Mouse (Mus musculus): ENCODE data around the gene Dynll2.
"Not testable (repeated sequence)": the region's sequence is repeated elsewhere in the genome, so short reads cannot be mapped to it uniquely, and the experiment has no call there.

Gene Dynll2

DNA sequence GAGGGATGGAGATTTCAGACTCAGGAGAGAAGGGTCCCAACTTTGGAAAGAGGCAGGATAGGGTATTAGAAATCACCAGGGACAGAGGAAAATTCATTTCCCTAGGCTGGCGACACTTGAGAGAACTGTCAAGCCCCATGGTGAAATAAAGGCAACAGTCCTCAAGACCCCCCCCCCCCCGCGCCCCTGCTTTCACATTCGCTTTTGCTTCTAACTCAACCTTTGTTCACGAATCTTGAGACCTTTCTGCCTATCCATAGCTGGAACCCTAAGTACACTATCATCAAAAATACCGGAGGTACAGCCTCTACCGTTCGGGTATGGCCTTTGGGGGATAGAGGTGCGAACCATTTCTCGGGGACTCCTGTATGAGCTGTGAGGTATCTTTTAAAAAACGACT lies 528 bp upstream of the Dynll2 start:
- no peak for DNase-seq (ENCODE audit: low read depth)

DNA sequence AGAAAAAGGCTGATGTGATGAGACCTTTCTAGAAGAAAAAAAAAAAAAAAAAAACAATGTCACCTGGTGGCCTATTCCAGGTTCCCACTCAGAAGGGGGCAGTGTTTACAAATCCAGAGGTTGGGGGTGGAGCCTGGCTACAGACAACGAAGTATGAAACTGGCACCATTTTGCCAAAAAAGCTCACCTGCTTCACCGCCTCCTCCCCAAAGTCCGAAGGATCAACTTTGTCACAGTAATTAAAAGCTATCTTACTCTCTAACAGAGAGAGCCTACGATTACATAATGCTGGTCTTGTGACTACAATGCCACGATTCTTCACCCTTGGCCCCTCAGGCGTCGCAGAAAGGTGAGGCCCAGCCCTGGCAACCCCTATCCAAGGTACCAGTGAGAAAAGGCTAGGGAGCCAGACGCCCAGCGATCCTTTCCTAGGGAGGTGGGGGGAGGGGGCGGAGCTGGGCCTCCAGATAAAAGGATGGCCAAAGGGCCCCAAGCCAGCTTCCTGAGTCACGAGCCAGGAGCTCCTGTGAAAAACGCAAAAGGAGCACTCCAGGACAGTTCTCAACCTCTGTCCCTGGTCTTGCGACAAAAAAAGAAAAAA lies 1.1 kb downstream of the Dynll2 start:
- peak; percentile 88 for DNase-seq (ENCODE audit: low read depth)

GRCm38 (mm10) chr11:87985643-87986042 lies 1.7 kb downstream of the Dynll2 start:
- DNase-seq (ENCODE audit: low read depth): no peak

- no peak for DNase-seq (ENCODE audit: low read depth)
These were observed 2.8 kb downstream of the Dynll2 start for GRCm38 (mm10) chr11:87984571-87984970.

DNA sequence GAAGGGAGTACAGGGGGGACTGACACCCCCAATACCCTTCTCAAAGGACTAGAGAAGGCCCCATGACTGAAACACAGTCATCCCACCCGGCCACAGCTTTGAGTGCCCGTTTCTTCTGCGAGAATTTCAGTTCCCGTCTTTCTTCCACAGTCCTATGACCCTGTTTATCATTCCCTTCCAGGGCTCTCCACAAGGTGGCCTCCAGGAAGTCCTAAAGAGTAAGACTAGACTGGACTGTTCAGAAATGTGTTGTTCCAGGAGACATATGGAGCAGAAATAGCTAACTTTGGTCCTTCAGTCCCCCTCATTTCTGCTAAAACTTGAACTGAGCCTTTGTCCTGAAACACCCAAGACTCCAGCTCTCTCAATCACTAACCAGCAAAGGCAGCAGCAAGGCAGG lies 8.4 kb downstream of the Dynll2 start:
- DNase-seq (ENCODE audit: low read depth): peak; percentile 34

DNA sequence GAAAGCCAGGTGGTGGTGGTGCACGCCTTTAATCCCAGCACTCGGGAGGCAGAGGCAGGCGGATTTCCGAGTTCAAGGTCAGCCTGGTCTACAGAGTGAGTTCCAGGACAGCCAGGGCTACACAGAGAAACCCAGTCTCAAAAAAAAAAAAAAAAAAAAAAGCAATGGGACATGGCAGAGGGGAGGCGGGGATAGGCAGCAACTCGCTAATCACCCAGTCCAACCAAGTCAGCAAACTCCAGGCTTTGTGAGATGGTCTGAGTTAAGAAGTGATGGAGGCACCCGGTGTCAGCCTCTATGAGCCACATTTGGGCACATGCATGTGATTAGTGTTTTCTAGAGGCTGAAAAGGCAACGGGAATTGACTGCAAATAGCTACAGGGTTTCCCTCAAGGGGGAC lies 10.3 kb downstream of the Dynll2 start:
- not testable (repeated sequence) for DNase-seq (ENCODE audit: low read depth)

- DNase-seq (ENCODE audit: low read depth): peak; percentile 83
These were observed 12.7 kb downstream of the Dynll2 start for GRCm38 (mm10) chr11:87974477-87975181.

DNA sequence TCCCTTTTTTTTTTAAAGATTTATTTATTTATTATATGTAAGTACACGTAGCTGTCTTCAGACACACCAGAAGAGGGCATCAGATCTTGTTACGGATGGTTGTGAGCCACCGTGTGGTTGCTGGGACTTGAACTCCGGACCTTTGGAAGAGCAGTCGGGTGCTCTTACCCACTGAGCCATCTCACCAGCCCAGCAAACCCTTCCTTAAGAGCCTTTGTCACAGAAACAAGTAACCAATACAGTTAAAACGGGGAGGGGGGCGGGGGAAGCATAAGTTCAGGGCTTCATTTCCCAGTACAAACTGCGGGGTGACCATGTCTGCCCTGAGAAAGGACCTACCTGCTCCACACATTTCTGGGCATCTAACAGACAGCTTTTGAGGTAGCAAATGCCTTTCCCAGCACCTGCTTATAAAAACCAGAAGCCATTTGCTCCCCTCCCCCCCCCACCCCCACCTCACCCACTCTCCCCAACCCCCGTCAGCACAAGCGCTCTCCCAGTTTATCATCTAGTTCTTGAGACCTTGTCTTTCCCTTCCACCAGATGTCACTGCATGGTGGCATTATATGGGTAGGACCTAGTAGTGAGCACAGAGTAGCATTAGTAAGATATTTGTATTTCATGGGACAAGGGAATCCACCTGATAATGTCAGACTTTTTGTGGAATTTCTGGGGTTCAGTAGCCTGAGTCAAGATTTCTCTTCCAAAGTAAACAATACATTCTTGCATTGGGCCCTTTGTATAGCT lies 13.6 kb downstream of the Dynll2 start:
- DNase-seq (ENCODE audit: low read depth): peak; percentile 60

DNA sequence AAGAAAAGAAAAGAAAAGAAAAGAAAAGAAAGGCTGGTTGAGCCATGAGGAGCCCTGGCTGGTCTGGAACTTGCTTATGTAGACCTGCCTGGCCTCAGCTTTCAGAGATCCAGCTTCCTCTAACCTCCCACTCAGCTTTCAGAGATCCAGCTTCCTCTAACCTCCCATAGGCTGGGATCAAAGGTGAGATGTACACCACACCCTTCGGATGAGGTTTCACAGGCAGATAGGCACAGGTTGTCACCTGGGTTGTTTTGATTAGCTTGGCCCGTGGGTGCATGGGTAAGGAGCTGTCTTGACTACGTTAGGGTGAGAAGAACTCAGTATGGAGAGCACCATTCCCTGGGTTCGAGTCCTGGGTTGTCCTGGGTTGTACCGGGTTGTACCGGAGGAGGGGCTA lies 14.5 kb downstream of the Dynll2 start:
- DNase-seq (ENCODE audit: low read depth): no peak

DNA sequence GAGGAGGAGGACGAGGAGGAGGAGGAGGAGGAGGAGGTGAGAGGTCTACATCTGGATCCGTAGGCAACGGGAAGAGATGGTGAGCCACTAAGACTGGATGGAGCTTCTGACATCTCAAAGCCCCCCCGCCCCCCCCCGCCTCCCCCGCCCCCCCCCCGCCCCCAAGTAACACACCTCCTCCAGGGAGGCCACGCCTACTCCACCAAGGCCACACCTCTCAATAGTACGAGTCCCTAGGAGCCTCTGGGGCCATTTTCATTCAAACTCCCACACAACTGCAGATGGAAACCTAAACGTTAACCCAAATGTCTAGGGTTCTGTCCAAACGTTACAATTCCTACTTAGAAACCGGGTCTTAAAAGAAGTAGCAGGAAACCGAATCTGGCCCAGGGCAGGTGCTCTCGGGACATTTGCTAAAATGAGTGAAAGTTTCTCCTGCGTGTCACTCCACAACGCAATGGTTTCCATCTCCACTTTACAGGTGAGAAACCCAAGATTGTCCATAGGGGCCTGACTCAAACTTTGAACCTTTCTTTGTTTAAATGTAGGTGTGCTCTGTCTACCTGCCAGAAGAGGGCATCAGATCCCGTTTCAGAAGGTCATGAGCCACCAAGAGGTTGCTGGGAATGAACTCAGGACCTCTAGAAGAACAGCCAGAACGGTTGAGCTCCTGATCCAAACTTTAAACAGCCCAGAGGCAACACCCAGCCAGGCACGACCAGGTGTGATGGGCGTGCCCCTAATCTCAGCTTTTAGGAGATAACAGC lies 18.8 kb downstream of the Dynll2 start:
- peak; percentile 39 for DNase-seq (ENCODE audit: low read depth)

DNA sequence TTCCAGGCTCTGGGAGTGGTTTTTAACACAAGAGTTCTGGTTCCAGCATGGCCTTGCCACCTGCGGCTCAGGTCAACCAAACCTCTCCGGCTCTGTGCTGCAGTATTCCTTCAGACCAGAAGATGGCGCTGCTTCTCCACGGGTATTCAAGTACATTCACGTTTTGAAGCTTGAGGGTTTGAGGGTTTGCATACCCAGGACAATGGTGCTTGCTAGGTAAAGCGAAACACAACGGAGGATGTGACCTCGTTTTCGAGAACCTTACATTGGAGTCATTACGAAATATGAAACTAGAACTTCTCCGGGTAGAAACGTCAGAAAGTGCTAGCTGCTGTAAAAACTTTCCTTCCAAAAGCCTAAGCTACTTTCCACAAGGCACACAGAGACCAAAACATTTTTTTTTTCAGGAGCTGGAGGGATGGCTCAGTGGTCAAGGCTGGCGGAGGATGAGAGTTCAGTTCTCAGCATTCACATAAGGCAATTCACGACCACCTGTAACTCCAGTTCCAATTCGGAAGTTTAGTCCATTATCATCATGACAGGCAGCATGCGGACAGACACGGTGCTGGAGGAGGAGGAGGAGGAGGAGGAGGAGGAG lies 19.5 kb downstream of the Dynll2 start:
- DNase-seq (ENCODE audit: low read depth): peak; percentile 91

DNA sequence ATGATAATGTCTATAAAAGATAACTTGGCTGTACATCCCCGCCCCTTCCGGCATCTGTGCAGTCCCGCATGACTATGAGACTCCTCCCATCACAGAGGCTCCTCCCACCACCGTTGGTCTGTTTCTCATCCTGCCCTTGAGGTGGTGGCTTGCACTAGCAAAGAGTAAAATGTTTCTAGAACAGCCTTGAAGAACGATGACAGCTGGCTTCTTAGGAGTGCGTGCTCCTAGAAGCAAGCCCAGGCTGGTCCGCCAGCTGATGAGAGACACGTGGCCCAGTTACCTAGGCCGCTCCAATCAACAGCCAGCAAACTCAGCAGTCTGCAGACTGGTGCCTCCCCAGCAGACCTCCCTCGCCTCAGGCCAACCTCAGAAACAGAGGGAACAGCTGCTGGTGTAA lies 21.1 kb downstream of the Dynll2 start:
- peak; percentile 21 for DNase-seq (ENCODE audit: low read depth)

DNA sequence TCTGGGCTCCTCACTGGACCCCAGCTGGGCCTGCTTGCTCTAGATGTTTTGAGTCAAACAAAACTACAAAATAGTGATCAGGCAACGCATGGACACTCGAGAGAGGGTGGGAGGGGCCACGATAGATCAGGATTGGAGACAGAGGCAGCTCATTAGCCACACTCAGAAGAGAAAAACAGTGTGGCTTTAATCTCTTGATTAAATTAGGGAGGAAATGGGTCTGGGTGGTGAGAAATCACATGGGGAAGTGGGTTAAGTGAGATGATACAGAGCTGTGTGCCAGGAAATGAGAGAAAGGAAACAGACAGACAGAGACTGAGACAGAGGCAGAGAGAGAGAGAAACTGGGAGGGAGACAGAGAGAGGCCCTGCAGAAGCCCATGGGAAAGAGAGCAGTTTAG lies 22.0 kb downstream of the Dynll2 start:
- DNase-seq (ENCODE audit: low read depth): no peak

GRCm38 (mm10) chr11:87957066-87957465 lies 30.3 kb downstream of the Dynll2 start:
- peak; percentile 74 for DNase-seq (ENCODE audit: low read depth)

GRCm38 (mm10) chr11:87955144-87955543 lies 32.2 kb downstream of the Dynll2 start:
- DNase-seq (ENCODE audit: low read depth): peak; percentile 46

DNA sequence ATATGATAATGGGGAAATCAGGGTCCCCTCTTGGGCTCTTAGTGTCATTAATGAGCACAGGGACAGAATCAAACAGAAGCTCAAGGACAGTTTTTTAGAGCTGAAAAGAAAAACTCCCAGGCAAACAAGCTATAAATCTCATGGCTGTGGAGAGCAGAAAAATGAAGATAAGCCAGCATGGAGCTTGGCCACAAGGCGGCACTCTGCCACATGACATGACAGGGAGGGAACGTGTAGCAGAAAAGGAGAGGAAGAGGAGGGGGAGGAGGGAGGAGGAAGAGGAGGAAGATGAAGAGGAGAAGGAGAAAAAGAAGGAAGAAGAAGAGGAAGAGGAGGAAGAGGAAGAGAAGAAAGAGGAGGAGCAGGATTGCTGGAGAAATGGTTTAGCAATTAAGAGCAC lies 37.3 kb downstream of the Dynll2 start:
- no peak for DNase-seq (ENCODE audit: low read depth)

GRCm38 (mm10) chr11:87935467-87935866 lies 51.9 kb downstream of the Dynll2 start:
- no peak for DNase-seq (ENCODE audit: low read depth)

DNA sequence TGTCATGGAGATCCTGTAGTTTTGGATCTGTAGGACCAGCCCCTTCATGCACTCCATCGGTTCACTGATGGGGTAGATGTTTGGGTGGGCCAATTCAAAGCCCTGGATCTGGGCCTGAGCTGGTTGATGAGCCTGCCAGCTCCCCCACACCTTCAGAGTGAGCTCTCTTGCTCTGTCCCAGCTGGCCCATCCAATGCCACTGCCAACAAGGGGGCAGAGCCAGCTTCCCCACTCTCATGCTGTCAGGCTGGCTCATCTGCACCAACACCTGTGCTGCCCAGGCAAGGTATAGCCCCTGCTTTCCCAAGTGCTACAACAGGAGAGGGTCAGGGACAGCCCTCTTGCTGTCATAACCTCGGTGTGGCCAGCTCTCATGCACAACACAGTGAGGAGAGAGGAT lies 53.6 kb downstream of the Dynll2 start:
- no peak for DNase-seq (ENCODE audit: low read depth)

DNA sequence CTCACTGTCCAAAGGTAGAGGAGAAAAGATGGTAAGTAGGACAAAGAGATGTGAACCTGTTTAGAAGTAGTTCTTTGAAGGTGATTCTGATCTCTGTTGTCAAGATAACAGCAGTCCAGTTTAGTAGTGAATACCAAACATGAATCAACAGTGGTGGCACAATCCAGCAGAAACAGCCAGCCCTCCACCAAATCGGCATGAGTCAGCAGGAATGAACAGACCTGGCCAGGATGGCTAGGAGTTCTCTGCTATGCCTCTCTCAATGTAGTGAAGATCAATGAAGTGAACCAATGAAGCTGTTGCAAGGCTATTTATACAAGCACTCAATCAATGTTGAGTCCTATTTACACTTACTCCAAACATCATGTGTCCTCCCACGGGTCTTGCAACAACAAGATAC lies 57.0 kb downstream of the Dynll2 start:
- no peak for DNase-seq (ENCODE audit: low read depth)
